Comparison of ENCODE assay signal across 21 mouse cellular contexts in genomic region chr3:149820670-149821069, GRCm38 (mm10).
"Had no signal": no experiment of that assay in that cellular context is flagged by ENCODE, and none has a peak within 500 bp of the region (broad histone marks: within the 10 kb centered on the region; RNA-seq: fewer than 3 reads in every experiment).

No protein-coding gene starts in this region.

- H3K9me3 ChIP-seq: heart, embryonic 10.5 days; heart, embryonic 12.5 days; hindbrain, embryonic 10.5 days; hindbrain, embryonic 13.5 days; hindbrain, embryonic 15.5 days; limb, embryonic 10.5 days; limb, embryonic 12.5 days; liver, embryonic 13.5 days; liver, embryonic 15.5 days had no signal

- H3K27ac ChIP-seq: gastrocnemius, adult 2 months; heart, embryonic 10.5 days; hindbrain, embryonic 10.5 days; hindbrain, embryonic 13.5 days; hindbrain, embryonic 15.5 days; hindbrain, postnatal 0 days; limb, embryonic 10.5 days; limb, embryonic 12.5 days; liver, embryonic 13.5 days; liver, embryonic 15.5 days had no signal

- H3K36me3 ChIP-seq: heart, embryonic 10.5 days; heart, embryonic 12.5 days; hindbrain, embryonic 10.5 days; hindbrain, embryonic 13.5 days; hindbrain, embryonic 15.5 days; limb, embryonic 10.5 days; limb, embryonic 12.5 days; liver, embryonic 13.5 days; liver, embryonic 15.5 days had no signal

- H3K4me3 ChIP-seq: gastrocnemius, adult 2 months; heart, embryonic 10.5 days; heart, embryonic 12.5 days; hindbrain, embryonic 10.5 days; hindbrain, embryonic 13.5 days; hindbrain, embryonic 15.5 days; limb, embryonic 10.5 days; limb, embryonic 12.5 days; liver, embryonic 13.5 days; liver, embryonic 15.5 days had no signal

- H3K27me3 ChIP-seq: heart, embryonic 12.5 days; hindbrain, embryonic 13.5 days; hindbrain, embryonic 15.5 days; limb, embryonic 12.5 days; liver, embryonic 13.5 days; liver, embryonic 15.5 days had no signal

- DNase-seq: gastrocnemius, adult 2 months; gastrocnemius, postnatal 10 days; gastrocnemius, postnatal 25 days; heart, adult 18-20 months; heart, postnatal 10 days; heart, postnatal 4 days; kidney, adult 11 months; kidney, adult 2 months; kidney, postnatal 10 days; kidney, postnatal 25 days; liver; liver, embryonic 13.5 days had no signal

- H3K4me1 ChIP-seq: heart, embryonic 10.5 days; heart, embryonic 12.5 days; hindbrain, embryonic 13.5 days; hindbrain, embryonic 15.5 days; limb, embryonic 12.5 days; liver, embryonic 13.5 days; liver, embryonic 15.5 days had no signal
